Mouse (Mus musculus): ENCODE measurements around the gene Rab11fip4.

DNA sequence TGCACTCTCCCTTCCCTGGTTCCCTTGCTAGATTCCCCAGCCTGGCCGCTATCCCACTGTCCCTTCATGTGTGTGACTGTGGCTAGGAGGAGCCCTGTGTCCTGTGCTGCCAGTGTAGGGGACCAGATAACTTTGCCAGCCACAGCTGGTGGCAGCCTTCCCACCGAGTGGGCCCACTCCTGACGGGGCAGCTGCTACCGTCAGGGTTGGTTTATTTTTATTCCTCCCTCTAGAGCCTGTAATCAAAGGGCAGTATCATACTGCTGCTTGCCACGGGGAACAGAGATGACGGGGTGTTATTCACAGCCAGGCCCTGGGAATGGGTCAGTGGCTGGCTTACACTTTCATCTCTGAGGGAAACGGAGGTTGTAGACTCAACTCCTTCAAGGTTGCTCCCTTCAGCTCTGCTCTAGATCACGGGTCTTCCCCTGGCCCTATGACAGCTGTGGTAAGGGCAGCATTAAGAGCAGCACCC, 53.7 kb downstream of the Rab11fip4 start:
- TF ChIP-seq CTCF (IDR thresholded peaks at IDR 0.05; ENCODE audit: control insufficient read depth, insufficient read depth, low read length) = no peak
- TF ChIP-seq POLR2A (IDR thresholded peaks at IDR 0.05; ENCODE audit: borderline replicate concordance, control insufficient read depth, low read depth, low read length) = no peak
